Mouse (Mus musculus): ENCODE data around the gene Cmtm2b. TPM values are rescaled to one million over a fixed set of nuclear protein-coding genes. Genes with fewer than 3 reads are reported as not detected.

The Cmtm2b gene
- total RNA-seq, 2 experiments from 2014 or later = not detected

- no peak for DNase-seq (ENCODE audit: low spot score in 2 of 2)
Observed at GRCm38 (mm10) chr8:104341678-104342077, 19.6 kb downstream of the Cmtm2b start.

DNA sequence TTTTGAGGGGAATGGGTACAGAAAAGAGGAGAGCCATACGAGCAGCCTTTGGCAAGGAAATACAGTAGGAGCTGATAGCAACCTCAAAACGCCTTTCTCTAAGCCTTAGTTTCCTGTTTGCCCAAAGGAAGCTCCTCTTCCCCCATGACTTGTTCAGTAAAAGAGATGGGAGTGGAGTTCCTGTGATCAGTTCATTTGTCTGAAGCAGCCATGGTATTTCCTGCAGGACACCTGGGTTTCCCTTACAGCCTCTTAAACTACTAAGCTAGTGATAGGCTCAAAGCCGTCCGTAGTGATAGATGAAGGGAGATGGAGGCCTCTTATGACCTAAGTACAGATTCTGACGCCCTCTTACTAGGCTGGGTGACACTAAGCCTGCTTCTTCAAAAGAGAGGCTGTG lies 20.4 kb downstream of the Cmtm2b start:
- DNase-seq (ENCODE audit: low spot score in 2 of 2) = no peak

GRCm38 (mm10) chr8:104343957-104344356 lies 21.9 kb downstream of the Cmtm2b start:
- DNase-seq (ENCODE audit: low spot score in 2 of 2) = peak; percentile 62 to 75

- no peak for DNase-seq (ENCODE audit: low spot score in 2 of 2)
Observed at GRCm38 (mm10) chr8:104344622-104345021, 22.6 kb downstream of the Cmtm2b start.

- no peak for DNase-seq (ENCODE audit: low spot score in 2 of 2)
Observed at GRCm38 (mm10) chr8:104346706-104347105, 24.7 kb downstream of the Cmtm2b start.

DNA sequence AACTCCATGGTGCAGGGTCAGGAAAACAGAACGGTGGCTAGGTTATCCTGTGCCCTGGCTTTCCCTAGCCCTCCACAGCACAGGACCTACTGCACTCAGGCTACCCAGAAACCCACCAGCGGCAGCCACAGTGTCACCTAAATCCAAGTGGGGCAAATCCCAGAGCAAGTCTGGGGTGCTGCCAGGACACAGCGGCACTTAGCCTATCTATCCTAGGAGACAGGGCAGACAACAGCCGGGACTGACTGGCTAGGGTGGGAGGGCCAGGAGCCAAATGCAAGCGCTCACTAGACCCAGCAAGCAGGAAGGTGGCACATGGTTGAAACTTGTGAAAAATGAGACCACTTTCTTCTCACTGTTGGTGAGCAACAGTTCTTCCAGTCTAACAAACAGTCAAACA lies 26.9 kb downstream of the Cmtm2b start:
- DNase-seq (ENCODE audit: low spot score in 2 of 2) = no peak

GRCm38 (mm10) chr8:104350047-104350446 lies 28.0 kb downstream of the Cmtm2b start:
- no peak for DNase-seq (ENCODE audit: low spot score in 2 of 2)

- no peak for DNase-seq (ENCODE audit: low spot score in 2 of 2)
Observed at GRCm38 (mm10) chr8:104353186-104353585, 31.2 kb downstream of the Cmtm2b start.

- DNase-seq (ENCODE audit: low spot score in 2 of 2) = no peak
Observed at GRCm38 (mm10) chr8:104354504-104354903, 32.5 kb downstream of the Cmtm2b start.

GRCm38 (mm10) chr8:104358637-104359036 lies 36.6 kb downstream of the Cmtm2b start:
- DNase-seq (ENCODE audit: low spot score in 2 of 2) = no peak

DNA sequence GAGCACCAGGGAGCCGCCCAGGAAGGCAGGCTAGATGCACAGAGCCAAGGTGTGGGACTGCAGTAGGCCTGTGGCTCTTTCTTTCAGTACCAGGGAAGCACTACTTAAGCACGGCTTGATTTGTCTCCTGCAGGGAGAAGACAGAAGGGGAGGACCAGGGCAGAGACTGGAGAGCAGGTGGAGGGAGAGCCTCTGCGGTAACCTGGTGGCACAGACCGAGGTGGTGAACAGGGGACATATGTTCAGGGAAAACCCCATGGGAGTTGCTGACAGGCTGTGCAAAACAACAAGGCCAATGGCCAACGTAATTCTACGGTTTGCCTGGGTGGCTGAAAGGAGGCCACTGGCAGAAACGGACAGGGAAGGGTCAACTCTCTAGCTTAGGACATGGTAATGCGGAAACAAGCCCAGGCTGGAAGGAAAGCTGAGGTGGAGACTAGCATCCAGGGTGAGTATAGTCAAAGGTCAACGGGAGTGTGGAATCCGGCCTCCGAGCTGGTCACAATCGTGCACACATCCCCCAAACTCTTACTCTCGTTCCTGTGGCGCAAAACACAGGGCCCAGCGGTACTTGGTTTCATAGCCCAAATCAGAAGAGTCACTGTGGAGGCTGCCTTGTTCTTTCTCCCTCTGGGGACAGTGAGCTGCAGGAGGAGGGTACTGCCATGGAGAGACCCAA lies 37.9 kb downstream of the Cmtm2b start:
- no peak for DNase-seq (ENCODE audit: low spot score in 2 of 2)

DNA sequence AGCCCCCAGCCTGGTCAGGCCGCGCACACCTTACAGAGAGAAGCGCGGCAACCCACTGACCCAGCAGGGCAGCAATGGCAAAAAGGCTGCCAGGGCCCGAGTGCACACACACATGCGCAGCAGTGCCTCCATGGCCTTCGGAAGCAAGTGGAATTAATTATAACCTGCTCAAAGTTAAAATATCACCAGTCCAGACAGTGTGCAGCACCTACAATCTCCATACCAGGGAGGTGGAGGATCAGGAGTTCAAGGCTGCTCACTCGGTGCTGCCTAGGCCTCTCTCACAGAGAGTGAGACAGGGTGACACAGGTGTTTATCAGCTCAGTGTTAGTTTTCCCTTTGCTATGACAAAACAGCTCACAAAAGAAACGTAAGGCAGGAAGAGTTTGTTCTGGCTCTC lies 43.7 kb downstream of the Cmtm2b start:
- DNase-seq (ENCODE audit: low spot score in 2 of 2) = no peak

DNA sequence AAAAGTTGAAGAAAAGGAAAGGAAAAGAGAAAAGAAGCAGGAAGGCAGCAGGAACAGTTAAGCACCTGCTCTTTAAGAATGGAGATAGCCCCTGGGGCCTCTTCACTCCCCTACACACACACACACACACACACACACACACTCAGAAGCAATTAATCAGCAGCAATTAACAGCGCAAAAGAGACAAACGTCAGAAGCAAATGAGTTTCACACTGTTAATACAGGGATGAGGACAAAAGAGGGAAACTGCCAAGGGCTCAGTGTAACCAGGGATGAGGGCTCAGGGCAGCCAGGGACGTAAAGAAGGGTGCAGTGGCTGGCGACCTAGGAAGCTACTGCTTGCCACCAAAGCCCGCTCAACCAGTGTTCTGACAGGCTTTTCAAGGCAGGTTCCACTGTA lies 45.4 kb downstream of the Cmtm2b start:
- DNase-seq (ENCODE audit: low spot score in 2 of 2) = no peak

GRCm38 (mm10) chr8:104369591-104369990 lies 47.6 kb downstream of the Cmtm2b start:
- DNase-seq (ENCODE audit: low spot score in 2 of 2) = no peak

DNA sequence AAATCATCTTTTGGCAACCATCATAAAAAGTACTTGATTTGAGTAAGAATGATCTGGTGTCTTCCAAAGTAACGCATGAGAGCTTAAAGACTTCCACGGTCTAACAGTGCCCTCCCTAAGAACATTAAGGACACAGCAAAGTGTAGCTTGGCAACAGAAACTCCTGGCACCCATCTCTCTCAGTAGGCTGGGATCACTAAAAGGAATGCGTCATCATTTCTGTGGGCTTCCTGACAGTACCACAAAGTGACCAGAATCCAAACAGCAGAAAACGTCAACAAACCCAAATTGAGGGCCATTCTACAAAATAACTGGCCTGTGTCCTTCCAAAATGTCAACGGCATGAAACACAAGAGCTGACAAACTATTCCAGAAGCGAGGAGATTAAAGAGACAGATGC lies 48.0 kb downstream of the Cmtm2b start:
- DNase-seq (ENCODE audit: low spot score in 2 of 2) = no peak

DNA sequence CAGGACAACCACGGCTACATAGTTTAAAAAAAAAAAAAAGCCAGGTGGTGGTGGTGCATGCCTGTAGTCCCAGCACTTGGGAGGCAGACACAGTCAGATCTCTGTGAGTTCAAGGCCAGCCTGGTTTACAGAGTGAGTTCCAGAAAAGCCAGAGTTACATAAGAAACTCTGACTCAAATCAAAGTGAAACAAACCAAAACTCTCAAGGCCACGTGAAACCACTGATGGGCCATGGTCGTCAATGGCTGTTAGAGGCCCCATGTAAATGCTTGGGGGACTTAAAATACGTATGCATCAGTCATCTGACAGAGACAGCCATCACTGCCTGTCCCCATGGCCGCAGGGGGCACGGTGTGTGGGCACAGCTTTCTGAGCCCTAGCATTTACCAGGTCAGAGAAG lies 49.1 kb downstream of the Cmtm2b start:
- DNase-seq (ENCODE audit: low spot score in 2 of 2) = no peak

- DNase-seq (ENCODE audit: low spot score in 2 of 2) = no peak
Observed at GRCm38 (mm10) chr8:104373779-104374178, 51.7 kb downstream of the Cmtm2b start.

DNA sequence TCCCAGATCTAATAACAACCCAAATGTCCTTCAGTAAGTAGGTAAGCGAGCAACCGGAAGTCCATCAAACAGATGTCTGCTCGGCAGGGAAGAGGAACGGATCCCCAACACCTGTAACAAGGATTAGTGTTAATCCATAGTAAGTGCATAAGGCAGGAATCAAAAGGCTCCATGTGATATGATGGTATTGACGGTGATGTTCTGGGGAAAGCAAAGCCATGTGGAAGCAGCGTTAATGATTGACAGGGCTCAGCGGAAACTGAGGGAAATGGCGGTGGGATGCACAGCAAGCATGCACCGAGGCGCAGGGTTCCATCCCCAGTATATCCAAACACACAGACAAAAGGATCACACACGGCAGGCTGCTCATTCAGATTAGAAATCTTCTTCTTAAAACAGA lies 52.2 kb downstream of the Cmtm2b start:
- DNase-seq (ENCODE audit: low spot score in 2 of 2) = no peak

- DNase-seq (ENCODE audit: low spot score in 2 of 2) = no peak
Observed at GRCm38 (mm10) chr8:104374864-104375846, 53.1 kb downstream of the Cmtm2b start.

GRCm38 (mm10) chr8:104375959-104376358 lies 53.9 kb downstream of the Cmtm2b start:
- DNase-seq (ENCODE audit: low spot score in 2 of 2) = no peak

DNA sequence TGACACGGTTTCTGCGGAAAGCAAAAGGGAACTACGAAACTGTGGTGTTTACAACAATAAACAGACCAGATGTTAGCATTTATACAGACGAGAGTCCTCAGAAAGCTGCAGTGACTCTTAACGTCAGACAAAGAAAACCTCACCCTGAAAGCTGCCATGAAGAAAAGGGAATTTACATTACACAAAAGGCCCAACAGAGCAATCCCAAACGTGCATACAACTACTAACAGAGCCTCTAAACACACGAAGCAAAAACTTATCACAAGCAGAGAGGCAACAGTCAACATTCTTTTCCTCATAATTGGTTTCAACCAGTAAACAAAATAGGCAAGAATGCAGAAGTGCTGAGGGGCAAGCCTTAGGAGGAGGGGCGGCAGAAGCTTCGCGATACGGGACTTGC lies 54.6 kb downstream of the Cmtm2b start:
- no peak for DNase-seq (ENCODE audit: low spot score in 2 of 2)

GRCm38 (mm10) chr8:104379301-104379836 lies 57.3 kb downstream of the Cmtm2b start:
- no peak for DNase-seq (ENCODE audit: low spot score in 2 of 2)
